Mouse (Mus musculus) limb, embryonic 11.5 days (tissue): ENCODE measurements at regions not wholly inside any gene's neighbourhood (a gene's known extent, or its start where the extent isn't known, plus 50 kb on each side); places are given as distances from the start of the nearest gene placed in this dataset.

Source experiments
- ATAC-seq: fragments of 200-750 bp; cut with Nextera tagmentation; 2 replicates; pipeline ENCODE4 v1.8.0; 2017; ENCODE audit warnings: low read depth; ENCODE audit not compliant: insufficient number of reproducible peaks, low FRiP score, low TSS enrichment
- DNase-seq: peaks from one replicate; pipeline ENCODE4 v3.0.0-alpha.2; 2015; ENCODE audit warnings: low spot score
- H3K27ac ChIP-seq: fragments of 300-500 bp; sonication (generic); replicated peaks from 2 replicates; pipeline ENCODE4 v1.5.1; 2014; ENCODE audit warnings: low read depth, mild to moderate bottlenecking, low read length
- H3K27me3 ChIP-seq: fragments of 300-500 bp; sonication (generic); 2 replicates; pipeline ENCODE4 v1.6.1; 2014; ENCODE audit warnings: mild to moderate bottlenecking, low read length, mixed read lengths; ENCODE audit not compliant: control insufficient read depth, insufficient read depth
- H3K36me3 ChIP-seq: fragments of 300-500 bp; sonication (generic); 2 replicates; pipeline ENCODE4 v1.6.1; 2014; ENCODE audit warnings: mild to moderate bottlenecking, low read length, moderate library complexity, mixed read lengths; ENCODE audit not compliant: control insufficient read depth, insufficient read depth
- H3K4me1 ChIP-seq: fragments of 300-500 bp; sonication (generic); 2 replicates; pipeline ENCODE4 v1.6.1; 2014; ENCODE audit warnings: low read length, mixed read lengths; ENCODE audit not compliant: control insufficient read depth, insufficient read depth
- H3K4me2 ChIP-seq: fragments of 300-500 bp; sonication (generic); 2 replicates; pipeline ENCODE4 v1.6.1; 2014; ENCODE audit warnings: low read depth, mild to moderate bottlenecking, moderate library complexity; ENCODE audit not compliant: severe bottlenecking
- H3K4me3 ChIP-seq: fragments of 300-500 bp; sonication (generic); 2 replicates; pipeline ENCODE4 v1.5.1; 2014; ENCODE audit warnings: low read depth, low read length
- H3K9ac ChIP-seq: fragments of 300-500 bp; sonication (generic); 2 replicates; pipeline ENCODE4 v1.6.1; 2014; ENCODE audit warnings: mild to moderate bottlenecking, low read length
- H3K9me3 ChIP-seq: fragments of 300-500 bp; sonication (generic); 2 replicates; pipeline ENCODE4 v1.6.1; 2016; ENCODE audit warnings: low read length; ENCODE audit not compliant: control insufficient read depth
- WGBS: fragments of 180-500 bp; shearing (Covaris S2); extraction: QIAGEN DNeasy Blood & Tissue Kit; methylation state at CpG from one replicate; pipeline ENCODE4 v1.1.7; 2014; 5-methylcytosine and 5-hydroxymethylcytosine counted together

DNA sequence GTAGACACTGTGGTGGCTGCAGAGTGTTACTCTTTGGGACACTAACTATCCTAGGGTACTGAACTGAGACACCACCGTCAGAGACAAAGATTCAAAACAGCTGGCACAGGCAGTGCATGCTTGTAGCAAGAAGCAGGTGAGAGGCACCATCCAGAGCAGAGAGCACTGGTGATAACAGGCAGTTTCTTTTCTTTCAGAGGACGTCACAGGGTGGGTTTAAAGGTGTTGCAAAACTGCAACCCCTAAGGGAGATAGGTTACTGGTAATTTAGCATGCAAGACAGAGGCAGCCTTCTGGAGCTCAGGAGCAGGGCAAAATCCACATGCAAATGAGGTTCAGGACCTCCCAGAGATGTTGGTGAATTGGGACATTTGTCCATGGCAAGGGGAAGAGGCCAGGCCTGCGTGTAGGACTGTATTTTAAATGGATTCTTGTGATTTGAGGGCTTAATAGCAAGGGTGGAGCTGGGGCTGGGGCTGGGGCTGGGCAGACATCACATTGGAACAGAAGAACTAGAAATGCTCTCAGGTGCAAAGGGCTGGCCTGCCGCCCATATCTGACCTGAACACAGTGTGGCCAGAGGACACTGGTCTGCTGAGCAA, 374.3 kb downstream of the Prdm2 start:
- DNase-seq (no peak), ATAC-seq (no peak)
- H3K27ac ChIP-seq, result no peak overlapping the region
- H3K4me3 ChIP-seq, result no peak overlapping the region
- H3K4me2 ChIP-seq, result no peak overlapping the region
- 59% methylated on average over 4 of the region's 4 CpGs for WGBS
- H3K36me3 ChIP-seq, result no peaks in the 10 kb centered on the region
- H3K9me3 ChIP-seq, result no peaks in the 10 kb centered on the region
- H3K9ac ChIP-seq, result no peak overlapping the region
- H3K27me3 ChIP-seq, result no peaks in the 10 kb centered on the region
- no peaks in the 10 kb centered on the region for H3K4me1 ChIP-seq

DNA sequence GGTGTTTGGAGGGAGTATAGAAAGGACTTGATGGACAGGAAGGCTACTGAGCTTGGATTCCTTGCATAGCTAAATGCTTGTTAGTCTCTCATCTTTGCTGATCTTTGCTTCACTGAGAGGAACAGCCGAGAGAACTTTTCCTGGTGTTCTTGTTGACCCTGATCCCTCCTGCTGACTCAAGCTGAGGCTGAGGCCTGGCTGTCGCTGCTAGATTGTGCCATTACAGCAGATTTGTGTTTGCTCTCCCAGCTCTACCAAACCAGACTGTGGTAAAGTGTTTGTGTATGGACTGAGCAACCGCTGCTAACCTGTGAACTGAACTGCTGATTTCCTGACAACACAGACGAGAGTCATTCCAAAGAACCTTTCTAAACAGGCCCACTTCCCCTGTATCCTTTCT, 375.2 kb downstream of the Prdm2 start:
- DNase-seq, result no peak
- no peaks in the 10 kb centered on the region for H3K9me3 ChIP-seq
- ATAC-seq, result no peak
- 84% methylated on average over 4 of the region's 4 CpGs for WGBS
- no peak overlapping the region for H3K27ac ChIP-seq
- no peaks in the 10 kb centered on the region for H3K4me1 ChIP-seq
- no peak overlapping the region for H3K9ac ChIP-seq
- H3K27me3 ChIP-seq, result no peaks in the 10 kb centered on the region
- no peak overlapping the region for H3K4me2 ChIP-seq
- no peak overlapping the region for H3K4me3 ChIP-seq
- H3K36me3 ChIP-seq, result no peaks in the 10 kb centered on the region

DNA sequence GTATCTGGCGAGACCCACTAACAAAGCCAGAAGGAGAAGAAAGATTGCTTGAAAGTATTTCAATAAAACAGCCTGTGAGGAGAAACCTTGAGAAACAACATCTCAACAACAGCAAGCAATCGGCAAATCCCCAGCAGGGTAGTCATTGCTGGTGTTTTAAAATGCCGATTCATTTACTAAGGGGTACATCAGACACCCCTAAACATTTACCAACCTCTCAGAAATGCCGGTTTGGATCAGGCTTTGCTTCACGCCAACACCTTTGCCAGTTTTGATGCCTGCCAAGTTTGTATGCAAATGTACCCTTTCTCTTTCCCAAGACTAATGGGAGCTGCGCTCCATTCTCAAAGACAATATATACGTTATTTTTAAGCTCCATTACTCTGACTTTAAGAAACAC, 383.1 kb downstream of the Prdm2 start:
- DNase-seq (no peak), ATAC-seq (no peak)
- WGBS, result 88% methylated on average over 7 of the region's 7 CpGs
- Histone ChIP-seq H3K27me3 (no peaks in the 10 kb centered on the region), H3K4me3 (no peak overlapping the region), H3K4me1 (no peaks in the 10 kb centered on the region), H3K4me2 (no peak overlapping the region), H3K9ac (no peak overlapping the region), H3K36me3 (no peaks in the 10 kb centered on the region), H3K27ac (no peak overlapping the region), H3K9me3 (no peaks in the 10 kb centered on the region)

DNA sequence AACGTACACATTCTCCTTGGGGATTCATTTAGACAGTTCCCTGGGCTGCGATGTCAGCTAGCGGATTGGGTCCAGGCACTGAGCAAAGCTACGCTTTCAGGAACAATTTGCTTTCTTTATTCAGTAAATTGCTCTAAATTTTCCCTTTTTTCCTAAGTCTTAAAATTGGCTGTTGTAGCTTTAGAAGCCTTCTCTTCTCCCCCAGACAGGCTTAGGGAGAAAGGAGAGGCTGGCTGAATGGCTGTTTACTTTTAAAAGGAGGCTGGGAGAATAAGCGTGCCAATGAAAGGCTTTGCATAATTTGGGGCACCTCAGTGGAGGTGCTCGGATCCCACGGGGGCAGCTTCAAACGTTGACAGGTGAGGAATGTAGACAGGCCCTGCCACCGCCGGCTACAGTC, 383.8 kb downstream of the Prdm2 start:
- H3K27me3 ChIP-seq, result no peaks in the 10 kb centered on the region
- no peaks in the 10 kb centered on the region for H3K4me1 ChIP-seq
- no peak overlapping the region for H3K4me2 ChIP-seq
- WGBS, result 35% methylated on average over 10 of the region's 10 CpGs
- no peak overlapping the region for H3K9ac ChIP-seq
- no peak overlapping the region for H3K27ac ChIP-seq
- no peaks in the 10 kb centered on the region for H3K9me3 ChIP-seq
- no peak overlapping the region for H3K4me3 ChIP-seq
- no peaks in the 10 kb centered on the region for H3K36me3 ChIP-seq
- no peak for DNase-seq
- no peak for ATAC-seq

DNA sequence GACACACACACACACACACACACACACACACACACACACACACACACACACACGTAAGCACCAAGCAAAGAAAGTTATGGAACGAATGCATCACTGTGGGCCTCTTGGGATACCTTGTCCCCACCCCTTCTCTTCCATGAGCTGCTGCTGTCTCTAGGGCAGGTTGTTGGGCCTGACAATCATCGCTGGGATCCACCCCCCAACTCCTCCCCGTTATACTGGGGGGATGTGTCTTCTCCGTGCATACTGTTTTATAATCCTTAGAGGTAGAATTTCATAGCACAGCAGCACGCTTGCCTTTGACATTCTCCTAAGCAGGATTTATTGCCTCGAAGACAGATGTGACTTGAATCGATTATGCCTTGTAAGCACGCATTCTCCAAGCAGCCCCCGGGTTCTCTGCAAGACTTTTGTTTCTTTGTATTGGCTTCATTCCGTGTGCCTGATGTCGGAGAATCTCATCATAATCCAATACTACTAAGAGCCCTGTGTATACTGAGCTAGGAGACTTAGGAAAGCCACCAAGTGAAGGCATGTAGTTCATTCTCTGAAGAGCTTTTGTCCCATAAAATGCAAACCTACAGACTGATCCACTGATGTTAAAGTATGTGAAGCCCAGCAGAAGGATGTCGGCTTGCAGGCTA, 386.4 kb downstream of the Prdm2 start:
- Histone ChIP-seq H3K4me2 (no peak overlapping the region), H3K4me1 (no peaks in the 10 kb centered on the region), H3K9me3 (no peaks in the 10 kb centered on the region), H3K27me3 (no peaks in the 10 kb centered on the region), H3K9ac (no peak overlapping the region), H3K4me3 (no peak overlapping the region), H3K27ac (no peak overlapping the region), H3K36me3 (no peaks in the 10 kb centered on the region)
- ATAC-seq, result peak; percentile 57; the same call in 1 of the 2 replicates
- 47% methylated on average over 13 of the region's 13 CpGs for WGBS
- DNase-seq, result peak; percentile 25

DNA sequence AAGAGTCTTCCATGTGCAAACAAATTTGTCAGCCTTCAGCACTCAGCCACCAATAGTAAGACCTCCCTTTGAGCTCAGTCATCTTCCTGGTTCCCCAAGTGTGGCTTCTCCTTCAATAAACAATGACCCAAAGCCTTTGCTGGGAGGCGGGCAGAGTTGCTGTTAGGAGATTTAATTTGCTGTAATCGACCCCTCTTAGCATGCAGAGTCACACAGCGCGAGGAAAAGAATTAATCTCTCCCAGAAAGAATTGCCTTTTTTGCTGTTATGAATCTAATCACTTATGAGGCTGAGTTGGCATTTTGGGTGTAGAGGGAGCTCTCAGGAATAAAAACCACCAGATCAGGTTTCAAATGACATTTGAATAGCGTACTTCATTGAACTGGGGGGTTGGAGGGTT, 387.0 kb downstream of the Prdm2 start:
- H3K4me1 ChIP-seq, result no peaks in the 10 kb centered on the region
- no peak for ATAC-seq
- H3K27me3 ChIP-seq, result no peaks in the 10 kb centered on the region
- no peak overlapping the region for H3K4me2 ChIP-seq
- WGBS, result 58% methylated on average over 5 of the region's 5 CpGs
- H3K9ac ChIP-seq, result no peak overlapping the region
- H3K9me3 ChIP-seq, result no peaks in the 10 kb centered on the region
- DNase-seq, result no peak
- H3K27ac ChIP-seq, result no peak overlapping the region
- no peak overlapping the region for H3K4me3 ChIP-seq
- no peaks in the 10 kb centered on the region for H3K36me3 ChIP-seq

DNA sequence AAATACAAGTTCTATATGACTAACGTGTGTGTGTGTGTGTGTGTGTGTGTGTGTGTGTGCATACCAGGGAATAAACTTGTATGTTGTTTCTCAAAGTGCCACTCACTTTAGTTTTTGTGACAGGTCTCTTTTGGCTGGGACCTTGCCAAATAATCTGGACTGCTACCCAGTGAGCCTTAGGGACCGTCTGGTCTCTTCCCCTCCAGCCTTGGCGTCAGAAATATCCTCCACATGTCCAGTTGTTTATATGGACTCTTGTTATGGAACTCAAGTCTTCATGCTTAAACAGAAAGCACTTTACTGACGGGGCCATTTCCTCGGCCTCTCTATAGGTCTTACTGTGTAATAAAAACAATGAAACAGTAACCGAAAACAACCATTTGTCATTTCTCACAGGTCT, 394.4 kb downstream of the Prdm2 start:
- H3K27ac ChIP-seq, result no peak overlapping the region
- no peaks in the 10 kb centered on the region for H3K4me1 ChIP-seq
- ATAC-seq (no peak), DNase-seq (no peak)
- no peaks in the 10 kb centered on the region for H3K36me3 ChIP-seq
- H3K4me2 ChIP-seq, result no peak overlapping the region
- H3K27me3 ChIP-seq, result no peaks in the 10 kb centered on the region
- no peak overlapping the region for H3K4me3 ChIP-seq
- H3K9ac ChIP-seq, result no peak overlapping the region
- no peaks in the 10 kb centered on the region for H3K9me3 ChIP-seq
- 87% methylated on average over 6 of the region's 6 CpGs for WGBS

DNA sequence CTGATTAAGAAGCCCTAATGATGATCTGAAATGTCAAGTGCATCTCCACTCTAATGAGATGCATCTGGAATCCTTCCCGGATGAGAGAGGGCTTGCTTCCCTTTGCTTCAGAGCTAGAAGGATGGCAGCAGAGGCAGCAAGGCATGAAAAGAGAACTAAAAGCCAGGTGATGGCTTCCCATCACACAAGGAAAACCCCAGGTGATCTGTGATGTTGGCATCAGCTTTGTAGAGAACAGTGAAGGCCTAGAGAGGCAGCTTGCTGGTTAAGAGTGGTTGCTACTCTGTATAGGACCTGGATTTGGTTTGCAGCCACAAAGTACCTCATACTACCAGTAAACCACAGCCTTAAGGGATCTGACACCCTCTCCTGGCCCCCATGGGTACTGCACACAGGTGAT, 395.8 kb downstream of the Prdm2 start:
- Histone ChIP-seq H3K4me2 (no peak overlapping the region), H3K27ac (no peak overlapping the region), H3K9me3 (no peaks in the 10 kb centered on the region), H3K36me3 (no peaks in the 10 kb centered on the region), H3K4me3 (no peak overlapping the region), H3K9ac (no peak overlapping the region), H3K27me3 (no peaks in the 10 kb centered on the region), H3K4me1 (no peaks in the 10 kb centered on the region)
- DNase-seq (no peak), ATAC-seq (no peak)
- WGBS, result 65% methylated on average over 1 of the region's 1 CpGs

DNA sequence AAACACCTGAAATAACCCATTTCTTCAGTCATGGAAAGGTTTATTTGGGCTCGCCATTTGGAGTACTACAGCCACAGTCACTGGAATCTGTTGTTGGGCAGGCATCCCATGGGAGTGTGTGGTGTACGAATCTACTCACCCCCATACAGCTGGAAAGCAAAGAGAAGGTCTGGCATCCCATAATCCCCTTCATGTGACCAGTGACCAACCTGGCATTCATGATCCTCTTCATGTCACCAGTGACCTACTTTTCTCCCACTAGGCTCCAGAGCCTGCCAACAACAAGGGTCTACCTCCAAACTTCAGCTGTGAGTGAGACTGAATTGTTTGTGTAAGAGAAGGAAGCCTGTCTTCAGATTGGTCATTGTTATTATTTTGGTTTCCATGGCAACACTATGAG, 409.0 kb downstream of the Prdm2 start:
- 84% methylated on average over 2 of the region's 2 CpGs for WGBS
- DNase-seq, result no peak
- Histone ChIP-seq H3K27ac (no peak overlapping the region), H3K9ac (no peak overlapping the region), H3K4me3 (no peak overlapping the region), H3K4me1 (no peaks in the 10 kb centered on the region), H3K36me3 (no peaks in the 10 kb centered on the region), H3K9me3 (no peaks in the 10 kb centered on the region), H3K4me2 (no peak overlapping the region), H3K27me3 (no peaks in the 10 kb centered on the region)
- no peak for ATAC-seq
